Mouse (Mus musculus) embryonic facial prominence, embryonic 15.5 days (tissue): ENCODE measurements around the gene Kprp. TPM values are rescaled to one million over a fixed set of nuclear protein-coding genes. Genes with fewer than 3 reads are reported as not detected.

Experiments
- polyA plus RNA-seq: library from polyadenylated mRNA; unstranded; fragments of >200 nt; fragmentation: Nextera tagmentation; extraction: Ambion mirVana; gene quantifications from 2 replicates; pipeline ENCODE4 v1.2.1, GENCODE M21; 2015

Gene Kprp
- polyA plus RNA-seq, 1 experiment from 2014 or later = 6.5 TPM

Other genes with a start within 250 kb of the Kprp start
- not detected in 2 replicates for gene Smcp, start 238.2 kb downstream of the Kprp start, polyA plus RNA-seq
- gene 2210017I01Rik, start 219.8 kb downstream of the Kprp start, polyA plus RNA-seq = 0.89 and 1.1 TPM in 2 replicates
- 7.3 TPM in 2 replicates for gene Lce6a, start 205.6 kb downstream of the Kprp start, polyA plus RNA-seq
- 6.2 and 8.1 TPM in 2 replicates for gene Lce1a1, start 178.9 kb downstream of the Kprp start, polyA plus RNA-seq
- 2.0 and 2.4 TPM in 2 replicates for gene Lce1b, start 170.3 kb downstream of the Kprp start, polyA plus RNA-seq
- 8.7 and 11.9 TPM in 2 replicates for gene Lce1a2, start 156.9 kb downstream of the Kprp start, polyA plus RNA-seq
- gene Lce1c, start 148.0 kb downstream of the Kprp start, polyA plus RNA-seq = 4.5 and 8.4 TPM in 2 replicates
- 2.1 and 3.6 TPM in 2 replicates for gene Lce1d, start 140.0 kb downstream of the Kprp start, polyA plus RNA-seq
- 1.0 and 2.4 TPM in 2 replicates for gene Lce1e, start 118.2 kb downstream of the Kprp start, polyA plus RNA-seq
- gene Lce1f, start 106.9 kb downstream of the Kprp start, polyA plus RNA-seq = 1.5 and 3.7 TPM in 2 replicates
- not detected in 2 replicates for gene Gm38119, start 88.2 kb downstream of the Kprp start, polyA plus RNA-seq
- 0.56 and 1.8 TPM in 2 replicates for gene Lce1g, start 74.9 kb downstream of the Kprp start, polyA plus RNA-seq
- gene Lce1h, start 62.2 kb downstream of the Kprp start, polyA plus RNA-seq = 1.4 and 3.7 TPM in 2 replicates
- 2.4 and 7.3 TPM in 2 replicates for gene Lce1i, start 48.3 kb downstream of the Kprp start, polyA plus RNA-seq
- 0.74 and 1.5 TPM in 2 replicates for gene Lce1j, start 36.7 kb downstream of the Kprp start, polyA plus RNA-seq
- 0.28 and 2.4 TPM in 2 replicates for gene Lce1k, start 19.4 kb downstream of the Kprp start, polyA plus RNA-seq
- gene Lce1l, start 24.0 kb upstream of the Kprp start, polyA plus RNA-seq = 0.45 and 2.5 TPM in 2 replicates
- 0.25 and 0.46 TPM in 2 replicates for gene 2310050C09Rik, start 43.0 kb upstream of the Kprp start, polyA plus RNA-seq
- 29.8 and 90.3 TPM in 2 replicates for gene Lce3a, start 99.0 kb upstream of the Kprp start, polyA plus RNA-seq
- 7.3 and 33.8 TPM in 2 replicates for gene Lce3b, start 105.7 kb upstream of the Kprp start, polyA plus RNA-seq
- 15.4 and 56.9 TPM in 2 replicates for gene Lce3c, start 117.2 kb upstream of the Kprp start, polyA plus RNA-seq
- 2.3 and 5.7 TPM in 2 replicates for gene Lce3d, start 130.1 kb upstream of the Kprp start, polyA plus RNA-seq
- 12.5 and 39.4 TPM in 2 replicates for gene Lce3e, start 139.8 kb upstream of the Kprp start, polyA plus RNA-seq
- gene Lce3f, start 165.0 kb upstream of the Kprp start, polyA plus RNA-seq = 81.7 and 147 TPM in 2 replicates
- gene Crct1, start 188.4 kb upstream of the Kprp start, polyA plus RNA-seq = 71.5 and 108 TPM in 2 replicates
- 1.4 and 1.7 TPM in 2 replicates for gene Lce1m, start 191.8 kb upstream of the Kprp start, polyA plus RNA-seq
- not detected in 2 replicates for gene Gm4858, start 241.6 kb upstream of the Kprp start, polyA plus RNA-seq